Mouse (Mus musculus) forebrain, embryonic 15.5 days (tissue): Measurements from ENCODE around the gene Tgfbr3. TPM values are rescaled to one million over a fixed set of nuclear protein-coding genes. Genes with fewer than 3 reads are reported as not detected.

Experiments
- ATAC-seq: fragments of 200-750 bp; cut with Nextera tagmentation; replicated peaks from 2 replicates; pipeline ENCODE4 v1.8.0; 2017; ENCODE audit warnings: mild to moderate bottlenecking, moderate TSS enrichment, moderate library complexity
- H3K27ac ChIP-seq: fragments of 300-500 bp; sonication (generic); replicated peaks from 2 replicates; pipeline ENCODE4 v1.5.1; 2015; ENCODE audit warnings: mild to moderate bottlenecking, inconsistent platforms
- H3K27me3 ChIP-seq: fragments of 300-500 bp; sonication (generic); 2 replicates; pipeline ENCODE4 v1.6.1; 2015; ENCODE audit warnings: inconsistent platforms
- H3K36me3 ChIP-seq: fragments of 300-500 bp; sonication (generic); 2 replicates; pipeline ENCODE4 v1.6.1; 2015; ENCODE audit warnings: mild to moderate bottlenecking, inconsistent platforms
- H3K4me1 ChIP-seq: fragments of 300-500 bp; sonication (generic); 2 replicates; pipeline ENCODE4 v1.6.1; 2015; ENCODE audit warnings: inconsistent platforms
- H3K4me2 ChIP-seq: fragments of 300-500 bp; sonication (generic); replicated peaks from 2 replicates; pipeline ENCODE4 v1.6.1; 2015; ENCODE audit warnings: mild to moderate bottlenecking, inconsistent platforms
- H3K4me3 ChIP-seq: fragments of 300-500 bp; sonication (generic); 2 replicates; pipeline ENCODE4 v1.5.1; 2015; ENCODE audit warnings: mild to moderate bottlenecking, inconsistent platforms
- H3K9ac ChIP-seq: fragments of 300-500 bp; sonication (generic); replicated peaks from 2 replicates; pipeline ENCODE4 v1.6.1; 2015; ENCODE audit warnings: mild to moderate bottlenecking, inconsistent platforms
- H3K9me3 ChIP-seq: fragments of 300-500 bp; sonication (generic); 2 replicates; pipeline ENCODE4 v1.6.1; 2016; ENCODE audit warnings: inconsistent platforms
- WGBS: fragments of 180-500 bp; shearing (Covaris S2); methylation state at CpG from one replicate; pipeline ENCODE4 v1.1.7; 2015; ENCODE audit warnings: mixed read lengths; 5-methylcytosine and 5-hydroxymethylcytosine counted together
- polyA plus RNA-seq: library from polyadenylated mRNA; unstranded; fragments of >200 nt; fragmentation: Nextera tagmentation; extraction: Ambion mirVana; gene quantifications from 2 replicates; pipeline ENCODE4 v1.2.1, GENCODE M21; 2015

Tgfbr3 gene
- polyA plus RNA-seq, 1 experiment from 2014 or later: 2.0 TPM

DNA sequence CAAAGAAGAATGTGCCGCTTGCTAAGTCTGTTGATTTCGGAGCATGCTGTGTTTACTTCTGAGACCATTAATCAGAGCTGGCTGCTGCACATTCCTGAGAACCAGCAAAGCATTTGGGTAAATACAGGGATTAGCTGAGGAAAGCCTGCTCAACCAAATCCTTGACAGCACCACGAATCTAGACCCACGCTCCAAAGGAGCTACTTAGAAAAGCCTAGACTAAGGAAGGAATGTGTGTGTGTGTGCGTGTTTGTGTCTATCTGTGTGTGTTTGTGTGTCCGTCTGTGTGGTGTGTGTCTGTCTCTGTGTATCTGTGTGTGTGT, 20.5 kb downstream of the Tgfbr3 start:
- 5% methylated on average over 6 of the region's 6 CpGs for WGBS
- ATAC-seq: no peak
- Histone ChIP-seq H3K36me3 (no peaks in the 10 kb centered on the region), H3K9ac (no peak overlapping the region), H3K9me3 (no peaks in the 10 kb centered on the region), H3K4me3 (no peak overlapping the region), H3K27me3 (peaks cover 47% of the 10 kb centered on the region; the same call in 1 of the 2 replicates), H3K27ac (no peak overlapping the region), H3K4me2 (no peak overlapping the region), H3K4me1 (peaks cover 5% of the 10 kb centered on the region; the same call in 1 of the 2 replicates)

GRCm38 (mm10) chr5:107268121-107269005, 21.1 kb downstream of the Tgfbr3 start:
- Histone ChIP-seq H3K9ac (no peak overlapping the region), H3K4me1 (peaks cover 5% of the 10 kb centered on the region; the same call in 1 of the 2 replicates), H3K9me3 (no peaks in the 10 kb centered on the region), H3K36me3 (no peaks in the 10 kb centered on the region), H3K4me2 (no peak overlapping the region), H3K4me3 (no peak overlapping the region), H3K27me3 (peaks cover 48% of the 10 kb centered on the region; the same call in 1 of the 2 replicates), H3K27ac (no peak overlapping the region)
- WGBS: 36% methylated on average over 16 of the region's 16 CpGs
- ATAC-seq: no peak

GRCm38 (mm10) chr5:107266566-107266965, 22.9 kb downstream of the Tgfbr3 start:
- ATAC-seq: no peak
- no peaks in the 10 kb centered on the region for H3K36me3 ChIP-seq
- H3K4me1 ChIP-seq: peaks cover 5% of the 10 kb centered on the region; the same call in 1 of the 2 replicates
- H3K27ac ChIP-seq: no peak overlapping the region
- 85% methylated on average over 3 of the region's 3 CpGs for WGBS
- peaks cover 52% of the 10 kb centered on the region for H3K27me3 ChIP-seq
- H3K9ac ChIP-seq: no peak overlapping the region
- H3K4me2 ChIP-seq: no peak overlapping the region
- no peaks in the 10 kb centered on the region for H3K9me3 ChIP-seq
- no peak overlapping the region for H3K4me3 ChIP-seq

GRCm38 (mm10) chr5:107264426-107265360, 24.7 kb downstream of the Tgfbr3 start:
- Histone ChIP-seq H3K27ac (no peak overlapping the region), H3K4me1 (peaks cover 5% of the 10 kb centered on the region; the same call in 1 of the 2 replicates), H3K4me3 (no peak overlapping the region), H3K36me3 (no peaks in the 10 kb centered on the region), H3K27me3 (peaks cover 62% of the 10 kb centered on the region), H3K9me3 (no peaks in the 10 kb centered on the region), H3K4me2 (no peak overlapping the region), H3K9ac (no peak overlapping the region)
- ATAC-seq: no peak
- 92% methylated on average over 16 of the region's 16 CpGs for WGBS

GRCm38 (mm10) chr5:107263836-107264235, 25.6 kb downstream of the Tgfbr3 start:
- Histone ChIP-seq H3K36me3 (no peaks in the 10 kb centered on the region), H3K9ac (no peak overlapping the region), H3K27me3 (peaks cover 71% of the 10 kb centered on the region), H3K4me3 (no peak overlapping the region), H3K27ac (no peak overlapping the region), H3K4me2 (no peak overlapping the region), H3K4me1 (peaks cover 5% of the 10 kb centered on the region; the same call in 1 of the 2 replicates), H3K9me3 (no peaks in the 10 kb centered on the region)
- WGBS: 94% methylated on average over 3 of the region's 3 CpGs
- ATAC-seq: no peak

DNA sequence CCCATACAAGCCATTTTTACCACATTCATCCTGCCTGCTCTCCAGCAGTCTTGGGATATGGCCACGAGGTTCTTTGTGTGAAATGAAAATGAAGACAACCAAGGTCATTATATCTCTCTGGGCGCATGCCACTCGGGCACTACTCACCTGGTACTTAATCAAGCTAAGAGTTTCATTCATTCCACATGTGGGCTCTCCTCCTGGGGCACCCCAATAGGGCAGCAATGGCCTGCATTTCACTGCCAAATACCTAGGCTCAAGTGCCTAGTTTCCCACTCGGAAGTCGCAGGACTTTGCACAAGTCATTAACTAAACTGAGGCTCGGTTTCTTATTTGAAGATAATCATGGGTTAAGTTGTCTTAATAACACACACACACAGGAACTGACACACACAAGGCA, 27.5 kb downstream of the Tgfbr3 start:
- ATAC-seq: no peak
- Histone ChIP-seq H3K9me3 (no peaks in the 10 kb centered on the region), H3K27ac (no peak overlapping the region), H3K36me3 (no peaks in the 10 kb centered on the region), H3K4me1 (no peaks in the 10 kb centered on the region), H3K4me3 (no peak overlapping the region), H3K4me2 (no peak overlapping the region), H3K27me3 (peaks cover 59% of the 10 kb centered on the region), H3K9ac (no peak overlapping the region)
- WGBS: 84% methylated on average over 6 of the region's 6 CpGs

DNA sequence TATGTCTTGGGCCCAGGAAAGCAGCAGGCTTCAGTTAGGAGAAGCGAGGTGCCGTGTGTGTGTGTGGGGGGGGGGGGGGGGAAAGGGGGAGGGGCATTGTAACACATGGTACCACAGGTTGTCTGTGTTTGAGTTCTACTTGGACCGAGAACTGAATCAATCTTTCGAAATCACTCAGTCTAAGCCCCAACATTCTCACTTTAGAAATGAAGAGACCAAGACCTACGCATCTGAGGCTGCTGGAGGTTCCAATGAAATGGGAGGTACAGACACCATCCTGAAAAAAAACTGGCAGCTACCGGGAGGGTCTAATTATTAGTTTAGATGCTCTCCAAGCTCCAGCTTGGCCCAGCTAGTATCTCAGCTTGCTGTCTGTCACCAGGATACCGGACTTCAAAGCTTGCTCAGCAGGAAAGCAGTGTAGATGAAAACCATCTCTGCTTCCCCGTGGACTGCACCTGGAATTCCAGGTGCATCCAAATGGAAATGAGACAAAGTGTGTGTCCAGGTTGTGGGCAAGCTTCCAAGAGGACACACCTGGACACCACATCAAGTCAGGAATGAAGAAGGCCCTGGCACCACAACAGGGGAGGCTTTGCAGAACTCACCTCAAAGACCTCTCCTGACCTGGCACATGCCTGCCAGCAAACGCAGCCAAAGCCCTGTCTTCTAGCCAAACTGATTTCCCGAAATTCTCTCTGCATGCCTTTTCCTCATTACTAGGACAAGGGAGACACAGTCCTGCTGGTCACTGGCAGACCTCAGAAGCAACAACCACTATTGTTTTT, 28.5 kb downstream of the Tgfbr3 start:
- Histone ChIP-seq H3K27ac (no peak overlapping the region), H3K9ac (no peak overlapping the region), H3K36me3 (no peaks in the 10 kb centered on the region), H3K4me3 (no peak overlapping the region), H3K9me3 (no peaks in the 10 kb centered on the region), H3K4me1 (no peaks in the 10 kb centered on the region), H3K4me2 (no peak overlapping the region), H3K27me3 (peaks cover 52% of the 10 kb centered on the region)
- no peak for ATAC-seq
- 62% methylated on average over 10 of the region's 10 CpGs for WGBS

DNA sequence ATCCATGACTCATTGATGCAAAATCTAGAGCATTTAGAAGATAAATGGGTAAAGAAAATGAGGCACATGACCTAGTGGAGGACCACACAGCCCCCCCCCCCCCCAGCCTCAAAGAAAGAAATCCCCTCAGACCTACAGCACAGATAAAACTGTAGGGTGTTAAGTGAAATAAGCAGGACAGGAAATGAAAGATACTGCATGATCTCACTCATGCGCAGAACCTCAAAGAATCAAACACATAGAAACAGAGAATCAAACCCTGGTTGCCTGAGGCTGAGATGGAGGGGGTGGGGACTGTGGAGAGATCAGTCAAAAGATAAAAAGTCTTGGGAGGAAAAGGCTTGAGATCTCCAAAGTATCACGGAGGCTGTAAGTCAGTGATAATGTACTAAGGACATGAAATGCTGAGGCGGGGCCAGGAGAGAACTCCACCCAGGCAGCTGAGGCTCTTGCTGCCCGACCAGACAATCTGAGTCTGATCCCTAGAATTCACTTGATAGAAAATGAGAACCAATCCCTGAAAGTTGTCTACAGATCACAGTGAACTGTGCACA, 29.9 kb downstream of the Tgfbr3 start:
- ATAC-seq: no peak
- peaks cover 46% of the 10 kb centered on the region for H3K27me3 ChIP-seq
- no peak overlapping the region for H3K27ac ChIP-seq
- H3K36me3 ChIP-seq: no peaks in the 10 kb centered on the region
- peaks cover 4% of the 10 kb centered on the region; the same call in 1 of the 2 replicates for H3K9me3 ChIP-seq
- 83% methylated on average over 4 of the region's 4 CpGs for WGBS
- H3K4me2 ChIP-seq: no peak overlapping the region
- H3K4me3 ChIP-seq: no peak overlapping the region
- H3K4me1 ChIP-seq: no peaks in the 10 kb centered on the region
- no peak overlapping the region for H3K9ac ChIP-seq

- Histone ChIP-seq H3K27ac (no peak overlapping the region), H3K27me3 (peaks cover 47% of the 10 kb centered on the region), H3K4me2 (no peak overlapping the region), H3K4me1 (peaks cover 19% of the 10 kb centered on the region), H3K9me3 (peaks cover 8% of the 10 kb centered on the region; the same call in 1 of the 2 replicates), H3K4me3 (no peak overlapping the region), H3K9ac (no peak overlapping the region), H3K36me3 (no peaks in the 10 kb centered on the region)
- ATAC-seq: no peak
- WGBS: 87% methylated on average over 3 of the region's 3 CpGs
Observed at GRCm38 (mm10) chr5:107253395-107253794, 36.0 kb downstream of the Tgfbr3 start.

DNA sequence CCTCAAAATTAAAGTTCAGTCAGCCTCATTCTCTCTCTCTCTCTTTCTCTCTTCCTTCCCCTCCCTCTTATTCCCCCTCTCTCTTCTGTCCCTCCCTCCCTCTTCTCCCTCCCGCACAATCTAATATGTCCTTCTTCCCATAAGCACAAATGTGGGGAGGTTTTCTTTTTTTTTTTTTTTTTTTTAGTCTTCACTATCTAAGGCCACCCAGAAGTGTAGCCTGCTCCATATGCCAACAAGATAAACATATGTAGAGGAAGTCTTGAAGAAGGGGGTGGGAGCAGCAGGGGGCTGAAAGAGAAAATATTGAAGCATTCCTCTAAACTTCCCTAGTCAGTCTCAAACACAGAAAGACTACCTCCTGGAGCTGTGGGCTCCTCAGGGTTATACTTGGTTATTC, 37.0 kb downstream of the Tgfbr3 start:
- Histone ChIP-seq H3K27me3 (peaks cover 57% of the 10 kb centered on the region), H3K9me3 (peaks cover 8% of the 10 kb centered on the region; the same call in 1 of the 2 replicates), H3K27ac (no peak overlapping the region), H3K4me2 (no peak overlapping the region), H3K36me3 (no peaks in the 10 kb centered on the region), H3K9ac (no peak overlapping the region), H3K4me3 (no peak overlapping the region), H3K4me1 (peaks cover 19% of the 10 kb centered on the region)
- ATAC-seq: no peak
- WGBS: 28% methylated on average over 1 of the region's 1 CpGs

DNA sequence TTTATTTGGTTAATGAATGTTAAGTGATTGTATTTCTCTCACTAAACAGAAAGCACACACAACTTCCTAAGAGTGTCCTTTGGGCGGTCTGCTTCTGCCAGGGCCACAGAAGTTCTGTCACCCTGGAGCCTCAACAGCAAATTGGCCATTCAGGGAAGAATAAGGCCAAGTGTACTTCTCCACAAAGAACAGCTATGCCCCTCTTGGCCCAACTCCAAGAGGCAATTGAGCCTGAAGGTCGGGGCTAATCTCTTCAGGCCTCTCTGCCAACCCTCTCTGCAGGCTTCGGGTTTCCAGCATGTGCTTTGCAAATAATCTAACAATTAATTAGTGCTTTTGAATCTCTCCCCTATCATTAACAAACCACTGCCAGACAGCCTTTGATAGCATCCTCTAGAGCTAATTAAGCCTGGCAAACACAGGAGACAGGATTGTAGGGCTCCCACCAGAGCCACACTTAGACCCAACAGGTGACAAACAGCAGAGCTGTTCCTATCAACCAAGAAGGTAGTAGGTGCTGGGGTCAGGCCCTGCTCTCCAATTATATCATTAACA, 37.6 kb downstream of the Tgfbr3 start:
- Histone ChIP-seq H3K27me3 (peaks cover 60% of the 10 kb centered on the region), H3K27ac (0 out of 2 replicates have a peak overlapping the region, but pooled peaks have one; percentile 2), H3K9ac (no peak overlapping the region), H3K4me2 (no peak overlapping the region), H3K36me3 (no peaks in the 10 kb centered on the region), H3K9me3 (peaks cover 8% of the 10 kb centered on the region; the same call in 1 of the 2 replicates), H3K4me3 (no peak overlapping the region), H3K4me1 (peaks cover 19% of the 10 kb centered on the region)
- ATAC-seq: peak; percentile 93
- WGBS: 4% methylated on average over 3 of the region's 3 CpGs
